10 mouse cellular contexts compared by ENCODE assay signal in the genomic region with DNA sequence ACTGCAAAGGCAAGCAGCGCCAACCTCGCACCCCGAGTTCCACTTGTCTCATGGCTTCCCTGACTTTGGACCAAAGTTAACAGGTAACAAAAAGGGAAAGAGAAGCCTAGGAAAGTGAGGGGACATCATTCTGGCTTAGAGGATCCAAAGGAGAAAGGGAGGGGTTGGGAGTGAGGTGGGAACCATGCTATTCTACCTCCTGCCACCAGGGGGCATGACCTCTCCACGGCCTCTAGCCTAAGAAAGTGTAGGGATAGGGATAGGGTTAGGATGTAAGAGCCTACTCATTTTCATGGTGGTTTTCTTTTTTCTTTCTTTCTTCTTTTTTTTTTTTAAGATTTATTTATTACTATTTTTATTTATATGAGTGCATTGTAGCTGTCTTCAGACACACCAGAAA. TPM values are rescaled to one million over a fixed set of nuclear protein-coding genes. Genes with fewer than 3 reads are reported as not detected.
DNase-seq lines count a peak whose midpoint lies in the region; ATAC-seq and TF ChIP-seq lines count a peak whose summit lies in the region.
"Had no signal": no experiment of that assay in that cellular context is flagged by ENCODE, and none has a peak within 500 bp of the region (broad histone marks: within the 10 kb centered on the region; RNA-seq: fewer than 3 reads in every experiment).

No protein-coding gene starts in this region.

- TF ChIP-seq EP300 in liver, embryonic 14.5 days (IDR thresholded peaks at IDR 0.05; ENCODE audit: low read depth): no peak

- peak; percentile 43 for DNase-seq in hindbrain, embryonic 10.5 days (ENCODE audit: low spot score)
- peak; percentile 47 for DNase-seq in CD4-positive helper T cell, adult 2 months (ENCODE audit: low read depth, low spot score)
- peak; percentile 83 for DNase-seq in ZHBTc4 (ENCODE audit: low read depth, low spot score)
- DNase-seq in embryonic facial prominence, embryonic 14.5 days (ENCODE audit: low spot score): no peak
- DNase-seq in liver, embryonic 14.5 days (ENCODE audit: low read depth in 3 of 3, low spot score in 3 of 3): peak in 1 of 3 experiments; percentile 17
- DNase-seq in urinary bladder, postnatal 10 days (ENCODE audit: low spot score): no peak

- H3K4me2 ChIP-seq in hindbrain, embryonic 16.5 days (ENCODE audit: low read length): no peak overlapping the region
- no peak overlapping the region for H3K4me2 ChIP-seq in embryonic facial prominence, embryonic 14.5 days (ENCODE audit: low read depth, low read length)
- H3K4me2 ChIP-seq in liver, embryonic 14.5 days (ENCODE audit: low read depth): no peak overlapping the region
- no peak overlapping the region for H3K4me2 ChIP-seq in stomach, embryonic 16.5 days (ENCODE audit: low read depth, low read length)
- H3K4me2 ChIP-seq: embryonic facial prominence, embryonic 13.5 days; liver, embryonic 15.5 days had no signal

- no peak for ATAC-seq in hindbrain, embryonic 16.5 days
- peak; percentile 34; the same call in 1 of the 2 replicates for ATAC-seq in embryonic facial prominence, embryonic 14.5 days (ENCODE audit: low read depth)
- peak; percentile 47; the same call in 1 of the 2 replicates for ATAC-seq in liver, embryonic 14.5 days (ENCODE audit: insufficient read depth)
- ATAC-seq in stomach, embryonic 16.5 days (ENCODE audit: insufficient read depth, low FRiP score): no peak

- no peak overlapping the region for H3K9ac ChIP-seq in hindbrain, embryonic 16.5 days (ENCODE audit: low read depth, low read length)
- H3K9ac ChIP-seq in embryonic facial prominence, embryonic 14.5 days (ENCODE audit: low read depth, low read length): no peak overlapping the region
- no peak overlapping the region for H3K9ac ChIP-seq in liver, embryonic 14.5 days (replicated peaks)
- no peak overlapping the region for H3K9ac ChIP-seq in stomach, embryonic 16.5 days (ENCODE audit: low read length)
- H3K9ac ChIP-seq: embryonic facial prominence, embryonic 13.5 days; liver, embryonic 15.5 days had no signal

- peak; percentile 93 for TF ChIP-seq CTCF in liver, embryonic 14.5 days (IDR thresholded peaks at IDR 0.05; ENCODE audit: low read depth)

- 75% methylated on average over 4 of the region's 4 CpGs for WGBS in hindbrain, embryonic 10.5 days
- WGBS in hindbrain, embryonic 16.5 days: 78% methylated on average over 4 of the region's 4 CpGs
- 78% methylated on average over 4 of the region's 4 CpGs for WGBS in embryonic facial prominence, embryonic 14.5 days
- WGBS in liver, embryonic 14.5 days (ENCODE audit: insufficient replicate concordance): 65% methylated on average over 4 of the region's 4 CpGs
- WGBS in stomach, embryonic 16.5 days: 79% methylated on average over 4 of the region's 4 CpGs

- no peak overlapping the region for H3K27ac ChIP-seq in hindbrain, embryonic 10.5 days
- H3K27ac ChIP-seq in hindbrain, embryonic 16.5 days (ENCODE audit: low read depth, low read length): no peak overlapping the region
- H3K27ac ChIP-seq in embryonic facial prominence, embryonic 14.5 days (replicated peaks; ENCODE audit: low read depth, low read length): no peak overlapping the region
- H3K27ac ChIP-seq in liver, embryonic 14.5 days: no peak overlapping the region
- peak overlapping the region; percentile 55; the same call in 1 of the 2 replicates for H3K27ac ChIP-seq in stomach, embryonic 16.5 days (ENCODE audit: low read length)
- H3K27ac ChIP-seq: liver, embryonic 15.5 days had no signal

- H3K4me3 ChIP-seq in hindbrain, embryonic 10.5 days: no peak overlapping the region
- H3K4me3 ChIP-seq in hindbrain, embryonic 16.5 days (ENCODE audit: low read length): no peak overlapping the region
- H3K4me3 ChIP-seq in embryonic facial prominence, embryonic 14.5 days (ENCODE audit: low read depth, low read length): no peak overlapping the region
- H3K4me3 ChIP-seq in liver, embryonic 14.5 days (ENCODE audit: insufficient read depth in 1 of 2, low read depth in 2 of 2, low read length in 2 of 2): no peak overlapping the region
- H3K4me3 ChIP-seq in stomach, embryonic 16.5 days (replicated peaks; ENCODE audit: low read length): no peak overlapping the region
- H3K4me3 ChIP-seq: embryonic facial prominence, embryonic 13.5 days; liver, embryonic 15.5 days had no signal

- H3K9me3 ChIP-seq in hindbrain, embryonic 10.5 days: peaks cover 8% of the 10 kb centered on the region; the same call in 1 of the 2 replicates
- no peaks in the 10 kb centered on the region for H3K9me3 ChIP-seq in hindbrain, embryonic 16.5 days (ENCODE audit: control insufficient read depth, low read length)
- H3K9me3 ChIP-seq in embryonic facial prominence, embryonic 14.5 days (ENCODE audit: control insufficient read depth, low read length): no peaks in the 10 kb centered on the region
- no peaks in the 10 kb centered on the region for H3K9me3 ChIP-seq in liver, embryonic 14.5 days (ENCODE audit: control insufficient read depth, low read length)
- no peaks in the 10 kb centered on the region for H3K9me3 ChIP-seq in stomach, embryonic 16.5 days (replicated peaks; ENCODE audit: control insufficient read depth, low read length)
- H3K9me3 ChIP-seq: embryonic facial prominence, embryonic 13.5 days; liver, embryonic 15.5 days had no signal

- no peaks in the 10 kb centered on the region for H3K27me3 ChIP-seq in hindbrain, embryonic 10.5 days (ENCODE audit: insufficient read depth, poor library complexity, severe bottlenecking)
- H3K27me3 ChIP-seq in hindbrain, embryonic 16.5 days (replicated peaks; ENCODE audit: control insufficient read depth, insufficient read depth, low read length): no peaks in the 10 kb centered on the region
- H3K27me3 ChIP-seq in embryonic facial prominence, embryonic 14.5 days (replicated peaks; ENCODE audit: control insufficient read depth, insufficient read depth, low read length): no peaks in the 10 kb centered on the region
- H3K27me3 ChIP-seq in liver, embryonic 14.5 days (ENCODE audit: control insufficient read depth, insufficient read depth, low read length): no peaks in the 10 kb centered on the region
- H3K27me3 ChIP-seq in stomach, embryonic 16.5 days (ENCODE audit: control insufficient read depth, insufficient read depth, low read length): no peaks in the 10 kb centered on the region
- H3K27me3 ChIP-seq: embryonic facial prominence, embryonic 13.5 days; liver, embryonic 15.5 days had no signal

- H3K36me3 ChIP-seq in hindbrain, embryonic 10.5 days: peaks cover 98% of the 10 kb centered on the region
- peaks cover 51% of the 10 kb centered on the region for H3K36me3 ChIP-seq in hindbrain, embryonic 16.5 days (ENCODE audit: control insufficient read depth, insufficient read depth, low read length)
- peaks cover 87% of the 10 kb centered on the region for H3K36me3 ChIP-seq in embryonic facial prominence, embryonic 14.5 days (ENCODE audit: control insufficient read depth, insufficient read depth, low read length)
- H3K36me3 ChIP-seq in liver, embryonic 14.5 days (replicated peaks; ENCODE audit: control insufficient read depth, insufficient read depth, low read depth): peaks cover 7% of the 10 kb centered on the region; the same call in 1 of the 2 replicates
- peaks cover 41% of the 10 kb centered on the region for H3K36me3 ChIP-seq in stomach, embryonic 16.5 days (ENCODE audit: control insufficient read depth, insufficient read depth, low read length)

- no peaks in the 10 kb centered on the region for H3K4me1 ChIP-seq in hindbrain, embryonic 10.5 days (replicated peaks)
- no peaks in the 10 kb centered on the region for H3K4me1 ChIP-seq in hindbrain, embryonic 16.5 days (ENCODE audit: control insufficient read depth, insufficient read depth, low read depth, low read length)
- no peaks in the 10 kb centered on the region for H3K4me1 ChIP-seq in embryonic facial prominence, embryonic 14.5 days (ENCODE audit: control insufficient read depth, insufficient read depth, low read length)
- no peaks in the 10 kb centered on the region for H3K4me1 ChIP-seq in liver, embryonic 14.5 days (replicated peaks; ENCODE audit: control insufficient read depth in 2 of 2, insufficient read depth in 2 of 2, low read length in 1 of 2)
- no peaks in the 10 kb centered on the region for H3K4me1 ChIP-seq in stomach, embryonic 16.5 days (ENCODE audit: control insufficient read depth, insufficient read depth, low read length)
- H3K4me1 ChIP-seq: embryonic facial prominence, embryonic 13.5 days; liver, embryonic 15.5 days had no signal

RNA-seq across cellular contexts. Expression of gene Ehd2, which starts 8.5 kb away (rescaled TPM):
- polyA plus RNA-seq in hindbrain, embryonic 10.5 days (2016; fragmentation: Nextera tagmentation; extraction: Ambion mirVana): 12.1 and 12.5 TPM in 2 replicates
- 5.6 and 9.5 TPM in 2 replicates for polyA plus RNA-seq in hindbrain, embryonic 16.5 days (2015; fragmentation: Nextera tagmentation; extraction: Ambion mirVana)
- polyA plus RNA-seq in embryonic facial prominence, embryonic 14.5 days (2014; fragmentation: Nextera tagmentation; extraction: Ambion mirVana): 58.0 and 67.1 TPM in 2 replicates
- 2.5 and 2.7 TPM in 2 replicates for polyA plus RNA-seq in liver, embryonic 14.5 days (2012; rRNA removed)
- polyA plus RNA-seq in liver, embryonic 14.5 days (2014; fragmentation: Nextera tagmentation; extraction: Ambion mirVana): 3.0 and 3.2 TPM in 2 replicates
- polyA plus RNA-seq in stomach, embryonic 16.5 days (2015; fragmentation: Nextera tagmentation; extraction: Ambion mirVana): 65.8 and 76.3 TPM in 2 replicates

RNA-seq across cellular contexts. Expression of gene Nop53, which starts 30.0 kb away (rescaled TPM):
- polyA plus RNA-seq in hindbrain, embryonic 10.5 days (2016; fragmentation: Nextera tagmentation; extraction: Ambion mirVana): 170 and 182 TPM in 2 replicates
- polyA plus RNA-seq in hindbrain, embryonic 16.5 days (2015; fragmentation: Nextera tagmentation; extraction: Ambion mirVana): 104 and 111 TPM in 2 replicates
- polyA plus RNA-seq in embryonic facial prominence, embryonic 14.5 days (2014; fragmentation: Nextera tagmentation; extraction: Ambion mirVana): 164 and 180 TPM in 2 replicates
- 32.1 and 56.9 TPM in 2 replicates for polyA plus RNA-seq in liver, embryonic 14.5 days (2012; rRNA removed)
- 75.9 and 96.8 TPM in 2 replicates for polyA plus RNA-seq in liver, embryonic 14.5 days (2014; fragmentation: Nextera tagmentation; extraction: Ambion mirVana)
- 162 and 168 TPM in 2 replicates for polyA plus RNA-seq in stomach, embryonic 16.5 days (2015; fragmentation: Nextera tagmentation; extraction: Ambion mirVana)

RNA-seq across cellular contexts. Expression of gene Selenow, which starts 53.7 kb away (rescaled TPM):
- polyA plus RNA-seq in hindbrain, embryonic 10.5 days (2016; fragmentation: Nextera tagmentation; extraction: Ambion mirVana): 902 and 1,086 TPM in 2 replicates
- 1,540 and 1,671 TPM in 2 replicates for polyA plus RNA-seq in hindbrain, embryonic 16.5 days (2015; fragmentation: Nextera tagmentation; extraction: Ambion mirVana)
- polyA plus RNA-seq in embryonic facial prominence, embryonic 14.5 days (2014; fragmentation: Nextera tagmentation; extraction: Ambion mirVana): 1,004 and 1,082 TPM in 2 replicates
- 169 and 186 TPM in 2 replicates for polyA plus RNA-seq in liver, embryonic 14.5 days (2012; rRNA removed)
- 334 and 343 TPM in 2 replicates for polyA plus RNA-seq in liver, embryonic 14.5 days (2014; fragmentation: Nextera tagmentation; extraction: Ambion mirVana)
- 684 and 739 TPM in 2 replicates for polyA plus RNA-seq in stomach, embryonic 16.5 days (2015; fragmentation: Nextera tagmentation; extraction: Ambion mirVana)

Comparison
In these comparisons a context has a peak if more than half of its experiments do, and no peak if none do; other contexts are left out.
1. DNase-seq: peak in hindbrain, embryonic 10.5 days (single experiment), CD4-positive helper T cell, adult 2 months (single experiment) and ZHBTc4 (single experiment); none in embryonic facial prominence, embryonic 14.5 days (single experiment) and urinary bladder, postnatal 10 days (single experiment).
2. ATAC-seq: peak in embryonic facial prominence, embryonic 14.5 days (single experiment) and liver, embryonic 14.5 days (single experiment); none in hindbrain, embryonic 16.5 days (single experiment) and stomach, embryonic 16.5 days (single experiment).